Mouse (Mus musculus): Measurements from ENCODE around the gene Zfp324. TPM values are rescaled to one million over a fixed set of nuclear protein-coding genes. Genes with fewer than 3 reads are reported as not detected.
"Not testable (repeated sequence)": the region's sequence is repeated elsewhere in the genome, so short reads cannot be mapped to it uniquely, and the experiment has no call there.

Gene Zfp324
- polyA plus RNA-seq (2015; fragmentation: Nextera tagmentation; extraction: Ambion mirVana) = 13.4 and 13.6 TPM in 2 replicates

DNA sequence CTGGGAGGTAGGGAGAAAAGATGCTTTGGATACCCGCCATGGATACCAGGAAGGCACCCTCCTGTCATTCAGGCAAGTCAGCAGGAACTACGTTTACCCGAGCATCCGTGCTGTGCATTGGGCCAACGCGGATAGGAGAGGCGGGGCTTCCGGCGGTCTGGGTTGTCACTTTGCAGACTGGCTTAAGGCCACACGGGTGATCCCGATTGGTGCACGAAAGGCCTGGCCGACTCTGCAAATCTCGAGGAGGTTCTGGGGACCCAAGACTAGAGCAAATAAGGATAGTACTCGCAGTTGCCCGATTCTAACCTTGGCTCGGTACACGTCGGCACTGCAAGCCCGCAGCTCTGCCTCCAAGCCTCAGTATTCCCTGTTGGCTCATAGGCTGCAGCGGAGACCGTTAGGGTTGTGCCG, at the start of gene Zfp324:
TSS of gene Zfp324 (plus strand) at position 161 of the 414 bp plus-strand sequence.
- H3K4me3 ChIP-seq = peak within 1 kb of the TSS; percentile 79
- peak within 1 kb of the TSS; percentile 88 for H3K9ac ChIP-seq
- H3K36me3 ChIP-seq = peaks cover 20% of the 10 kb centered on the region
- peak within 1 kb of the TSS; percentile 94 for H3K27ac ChIP-seq (replicated peaks)
- H3K27me3 ChIP-seq = no peaks in the 10 kb centered on the region
- peak within 1 kb of the TSS; percentile 88 for H3K4me2 ChIP-seq
- peaks cover 29% of the 10 kb centered on the region for H3K4me1 ChIP-seq (replicated peaks)
- H3K9me3 ChIP-seq = no peaks in the 10 kb centered on the region
- ATAC-seq (ENCODE audit: low FRiP score, low read depth) = peak; percentile 93
- WGBS = 0% methylated on average over 23 of the region's 23 CpGs

DNA sequence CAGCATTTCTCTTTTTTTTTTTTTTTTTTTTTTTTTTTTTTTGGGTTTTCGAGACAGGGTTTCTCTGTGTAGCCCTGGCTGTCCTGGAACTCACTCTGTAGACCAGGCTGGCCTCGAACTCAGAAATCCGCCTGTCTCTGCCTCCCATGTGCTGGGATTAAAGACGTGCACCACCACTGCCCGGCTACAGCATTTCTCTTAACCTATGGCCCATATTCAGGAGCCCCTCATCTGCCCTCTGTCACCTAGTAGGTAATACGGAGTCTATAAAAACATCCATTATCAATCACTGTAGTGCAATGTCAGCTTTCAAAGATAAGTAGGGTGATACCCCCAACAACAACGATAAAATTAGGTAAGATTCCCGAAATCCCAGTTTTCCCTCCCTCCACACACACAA, 45.1 kb upstream of the Zfp324 start:
- Histone ChIP-seq H3K4me1 (replicated peaks) (peaks cover 10% of the 10 kb centered on the region), H3K36me3 (peaks cover 20% of the 10 kb centered on the region)
- not testable (repeated sequence) for ATAC-seq (ENCODE audit: low FRiP score, low read depth); H3K27me3 ChIP-seq; H3K9me3 ChIP-seq; H3K27ac ChIP-seq (replicated peaks); H3K4me3 ChIP-seq; H3K4me2 ChIP-seq; H3K9ac ChIP-seq
- WGBS = 90% methylated on average over 7 of the region's 8 CpGs

DNA sequence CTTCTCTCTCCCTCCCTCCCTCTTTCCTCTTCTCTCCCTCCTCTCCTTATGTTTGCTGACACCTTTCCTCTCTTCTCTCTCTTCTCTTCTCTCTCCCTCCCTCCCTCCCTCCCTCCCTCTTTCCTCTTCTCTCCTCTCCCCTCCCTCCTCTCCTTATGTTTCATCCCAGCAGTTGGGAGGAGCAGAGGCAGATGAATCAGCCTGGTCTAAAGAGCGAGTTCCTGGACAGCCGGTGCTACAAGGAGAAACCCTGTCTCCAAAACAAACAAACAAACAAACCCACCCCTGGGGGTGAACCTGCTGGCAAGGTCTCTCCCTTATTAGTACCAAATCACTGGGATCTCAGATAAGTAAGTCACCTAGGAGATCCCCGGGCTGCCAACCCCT, 44.3 kb upstream of the Zfp324 start:
- no peak; the same call in 1 of the 2 replicates for ATAC-seq (ENCODE audit: low FRiP score, low read depth)
- WGBS = 2% methylated on average over 3 of the region's 3 CpGs

DNA sequence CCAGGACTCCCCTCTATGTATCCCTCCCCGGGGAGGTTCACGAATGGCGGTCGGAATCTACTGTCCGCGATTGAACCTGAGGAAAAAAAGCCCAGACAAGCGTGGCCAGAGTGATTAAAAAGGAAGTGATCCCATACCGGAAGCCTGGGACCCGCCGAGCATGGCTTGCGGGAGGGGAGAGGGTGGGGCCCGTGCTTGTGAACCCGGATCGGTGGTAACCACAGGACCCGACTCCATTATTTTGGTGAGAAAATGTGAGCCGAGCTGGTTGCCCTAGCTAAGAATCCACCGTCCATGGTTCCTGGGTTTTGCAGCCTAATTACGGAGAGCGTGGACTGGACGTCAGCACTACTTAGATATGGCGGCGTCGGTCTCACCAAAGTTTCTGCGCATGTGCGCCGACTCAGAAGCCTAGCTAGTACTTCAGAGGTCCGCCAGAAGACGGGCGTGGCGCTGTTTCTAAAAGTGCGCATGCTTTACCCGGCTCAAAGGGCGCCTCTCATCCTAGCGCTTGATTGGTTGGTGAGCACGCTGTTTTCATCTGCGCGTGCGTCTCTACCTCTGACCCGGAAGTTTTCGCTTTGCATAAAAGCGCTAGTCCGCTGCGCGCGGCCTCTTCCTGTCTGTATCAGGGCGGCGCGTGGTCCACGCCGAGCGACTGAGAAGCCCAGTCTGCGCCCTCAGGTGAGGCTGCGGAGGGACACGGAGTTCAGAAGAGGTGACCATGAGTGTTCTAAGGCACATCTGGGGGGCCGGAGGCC, 43.8 kb upstream of the Zfp324 start, which contains the start of gene Rps5:
TSS of gene Rps5 (plus strand) at position 586 of the 761 bp plus-strand sequence.
- H3K4me1 ChIP-seq (replicated peaks) = peaks cover 10% of the 10 kb centered on the region
- peaks cover 34% of the 10 kb centered on the region for H3K36me3 ChIP-seq
- H3K9ac ChIP-seq = peak within 1 kb of the TSS; percentile 86
- H3K27me3 ChIP-seq = peaks cover 12% of the 10 kb centered on the region; the same call in 1 of the 2 replicates
- H3K4me3 ChIP-seq = peak within 1 kb of the TSS; percentile 72
- peak; percentile 98 for ATAC-seq (ENCODE audit: low FRiP score, low read depth)
- peak within 1 kb of the TSS; percentile 95 for H3K27ac ChIP-seq (replicated peaks)
- peak within 1 kb of the TSS; percentile 91 for H3K4me2 ChIP-seq
- no peaks in the 10 kb centered on the region for H3K9me3 ChIP-seq
- WGBS = under 1% methylated on average over 55 of the region's 55 CpGs

More for the DNA sequence above, 44.3 kb upstream of the Zfp324 start:
- Histone ChIP-seq H3K9ac (peak overlapping the region; percentile 86), H3K9me3 (no peaks in the 10 kb centered on the region), H3K36me3 (peaks cover 29% of the 10 kb centered on the region), H3K27ac (replicated peaks) (peak overlapping the region; percentile 95), H3K4me2 (peak overlapping the region; percentile 91), H3K4me3 (peak overlapping the region; percentile 72), H3K4me1 (replicated peaks) (peaks cover 10% of the 10 kb centered on the region), H3K27me3 (peaks cover 7% of the 10 kb centered on the region; the same call in 1 of the 2 replicates)

DNA sequence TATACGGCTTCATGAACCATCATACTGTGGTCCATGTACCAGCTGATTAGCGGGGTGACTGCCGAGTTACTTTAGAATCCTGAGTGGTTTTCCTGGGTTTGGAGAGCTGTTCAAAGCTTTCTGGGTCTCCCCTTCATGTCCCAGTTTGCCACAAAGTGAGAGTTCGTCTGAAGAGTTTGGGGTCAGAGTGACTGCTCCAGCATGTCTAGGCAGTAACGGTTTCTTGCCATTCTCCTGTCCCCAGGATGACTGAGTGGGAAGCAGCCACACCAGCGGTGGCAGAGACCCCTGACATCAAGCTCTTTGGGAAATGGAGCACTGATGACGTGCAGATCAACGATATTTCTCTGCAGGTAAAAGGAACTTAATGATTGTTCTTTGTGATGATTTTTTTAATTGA, 42.9 kb upstream of the Zfp324 start:
- Histone ChIP-seq H3K9ac (peak overlapping the region; percentile 75), H3K27ac (replicated peaks) (no peak overlapping the region), H3K4me3 (peak overlapping the region; percentile 72), H3K36me3 (peaks cover 37% of the 10 kb centered on the region), H3K9me3 (no peaks in the 10 kb centered on the region), H3K4me1 (replicated peaks) (peaks cover 12% of the 10 kb centered on the region), H3K27me3 (peaks cover 20% of the 10 kb centered on the region), H3K4me2 (peak overlapping the region; percentile 81)
- 3% methylated on average over 8 of the region's 8 CpGs for WGBS
- no peak for ATAC-seq (ENCODE audit: low FRiP score, low read depth)

DNA sequence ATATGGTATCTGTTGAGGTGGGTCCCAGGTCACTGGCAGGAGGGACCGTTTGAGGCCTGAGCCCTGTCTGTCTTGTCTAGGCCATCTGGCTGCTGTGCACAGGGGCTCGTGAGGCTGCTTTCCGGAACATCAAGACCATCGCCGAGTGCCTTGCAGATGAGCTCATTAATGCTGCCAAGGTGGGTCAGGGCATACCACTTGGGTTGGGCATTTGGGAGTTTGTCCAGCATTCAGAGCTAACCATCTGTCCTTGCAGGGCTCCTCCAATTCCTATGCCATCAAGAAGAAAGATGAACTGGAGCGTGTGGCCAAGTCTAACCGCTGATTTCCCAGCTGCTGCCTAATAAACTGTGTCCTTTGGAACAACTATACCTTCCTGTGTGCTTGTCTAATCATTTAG, 39.3 kb upstream of the Zfp324 start:
- Histone ChIP-seq H3K9me3 (no peaks in the 10 kb centered on the region), H3K27me3 (peaks cover 21% of the 10 kb centered on the region), H3K4me3 (no peak overlapping the region), H3K36me3 (peaks cover 37% of the 10 kb centered on the region), H3K4me2 (no peak overlapping the region), H3K4me1 (replicated peaks) (peaks cover 17% of the 10 kb centered on the region), H3K9ac (no peak overlapping the region), H3K27ac (replicated peaks) (no peak overlapping the region)
- WGBS = 80% methylated on average over 7 of the region's 7 CpGs
- no peak for ATAC-seq (ENCODE audit: low FRiP score, low read depth)

DNA sequence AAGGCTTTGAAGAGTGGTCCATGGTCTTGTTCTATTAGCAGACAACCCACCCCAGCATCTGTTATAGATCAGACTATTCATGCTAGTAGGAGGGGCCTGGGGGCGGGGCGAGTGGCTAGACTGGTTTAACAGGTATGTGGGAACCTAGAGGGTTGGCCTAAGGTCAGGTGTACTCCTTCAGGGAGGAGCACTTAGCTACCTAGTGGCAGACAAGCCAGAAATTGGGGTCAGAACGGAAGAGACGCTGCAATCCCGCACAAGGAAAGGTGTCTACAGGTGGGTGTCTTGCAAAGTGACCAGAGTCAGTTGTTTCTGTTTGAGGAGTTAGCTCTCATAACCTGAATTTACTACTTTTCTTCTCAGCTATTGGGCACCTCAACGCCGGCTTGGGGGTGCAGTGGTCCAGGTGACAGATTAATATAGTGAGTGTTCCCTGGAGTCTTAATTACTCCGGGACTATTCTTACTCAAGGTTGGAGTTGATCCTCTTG, 38.4 kb upstream of the Zfp324 start, which contains the start of gene Rnf225:
TSS of gene Rnf225 (plus strand) at position 226 of the 490 bp plus-strand sequence.
- no peak within 1 kb of the TSS for H3K27ac ChIP-seq (replicated peaks)
- H3K9me3 ChIP-seq = no peaks in the 10 kb centered on the region
- H3K4me1 ChIP-seq (replicated peaks) = peaks cover 17% of the 10 kb centered on the region
- H3K4me3 ChIP-seq = peak within 1 kb of the TSS; percentile 27
- H3K36me3 ChIP-seq = peaks cover 37% of the 10 kb centered on the region
- WGBS = 29% methylated on average over 8 of the region's 8 CpGs
- H3K4me2 ChIP-seq = peak within 1 kb of the TSS; percentile 57
- H3K27me3 ChIP-seq = peaks cover 21% of the 10 kb centered on the region
- no peak for ATAC-seq (ENCODE audit: low FRiP score, low read depth)
- H3K9ac ChIP-seq = peak within 1 kb of the TSS; percentile 31

DNA sequence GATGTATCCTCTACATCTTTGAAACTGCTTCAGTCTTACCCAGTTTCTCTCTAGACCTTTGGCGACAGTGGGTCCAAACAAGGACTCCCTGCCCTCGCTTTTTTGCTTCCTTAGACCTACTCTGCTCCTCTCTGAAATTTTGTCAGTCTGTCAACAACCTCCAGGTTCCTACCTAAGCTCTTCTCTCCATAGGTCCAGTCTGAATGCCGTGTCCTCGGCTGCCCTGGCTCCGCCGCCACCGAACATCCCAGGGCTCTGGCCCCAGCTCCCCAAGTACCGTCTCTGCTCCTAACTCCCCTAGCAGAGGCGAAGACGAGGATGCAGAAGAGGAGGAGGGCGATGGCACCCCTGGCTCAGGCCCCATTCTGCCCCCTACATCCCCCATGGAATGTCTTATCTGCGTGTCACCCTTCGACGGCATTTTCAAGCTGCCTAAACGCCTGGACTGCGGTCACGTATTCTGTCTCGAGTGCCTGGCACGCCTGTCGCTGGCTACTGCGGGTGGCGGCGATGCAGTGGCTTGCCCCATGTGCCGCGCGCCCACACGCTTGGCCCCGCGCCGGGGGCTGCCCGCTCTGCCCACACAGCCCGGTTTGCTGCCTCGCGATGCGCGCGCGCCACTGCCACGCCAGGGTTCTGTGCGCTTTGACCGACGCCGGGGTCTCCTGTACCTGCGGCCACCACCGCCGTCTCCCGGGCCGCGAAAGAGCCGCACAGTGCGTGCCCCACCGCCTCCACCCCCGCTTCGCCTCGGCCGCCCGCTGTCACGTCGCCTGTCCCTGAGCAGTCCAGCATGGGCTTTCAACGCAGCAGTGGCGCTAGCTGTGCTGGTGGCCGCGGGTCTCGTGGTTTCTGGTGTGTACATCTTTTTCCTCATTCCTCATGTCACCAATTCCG, 37.7 kb upstream of the Zfp324 start:
- Histone ChIP-seq H3K9ac (peak overlapping the region; percentile 31), H3K27me3 (peaks cover 21% of the 10 kb centered on the region), H3K4me3 (peak overlapping the region; percentile 27), H3K9me3 (no peaks in the 10 kb centered on the region), H3K4me2 (peak overlapping the region; percentile 57), H3K4me1 (replicated peaks) (peaks cover 13% of the 10 kb centered on the region), H3K36me3 (peaks cover 37% of the 10 kb centered on the region), H3K27ac (replicated peaks) (no peak overlapping the region)
- ATAC-seq (ENCODE audit: low FRiP score, low read depth) = peak; percentile 23; the same call in 1 of the 2 replicates
- WGBS = 4% methylated on average over 65 of the region's 65 CpGs

DNA sequence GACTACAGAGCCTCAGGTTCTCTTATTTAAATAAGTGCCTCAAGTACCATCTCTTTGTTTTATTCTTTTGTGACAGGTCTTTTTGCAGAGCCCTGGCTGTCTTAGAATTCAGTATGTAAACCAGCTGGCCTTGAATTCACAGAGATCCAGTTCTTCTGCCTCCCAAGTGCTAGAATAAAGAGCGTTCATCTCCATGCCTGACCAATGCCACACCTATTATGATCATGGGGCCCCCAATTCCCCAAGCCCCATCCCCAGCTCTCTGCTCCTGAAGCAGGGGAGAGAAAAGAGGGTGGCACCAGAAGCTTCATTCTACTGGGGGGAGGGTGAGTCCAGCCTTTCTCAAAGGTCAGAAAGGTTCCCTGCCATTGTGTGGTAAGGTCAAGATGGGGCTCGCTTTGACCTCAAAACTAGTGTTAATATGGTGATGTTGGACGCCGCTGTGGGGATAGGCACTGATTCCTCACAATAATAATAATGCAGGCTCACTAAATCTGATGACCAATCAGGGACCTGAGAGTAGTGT, 32.0 kb upstream of the Zfp324 start:
- Histone ChIP-seq H3K4me1 (replicated peaks) (no peaks in the 10 kb centered on the region), H3K9me3 (no peaks in the 10 kb centered on the region), H3K9ac (no peak overlapping the region), H3K27ac (replicated peaks) (no peak overlapping the region), H3K27me3 (no peaks in the 10 kb centered on the region), H3K4me2 (no peak overlapping the region), H3K4me3 (no peak overlapping the region), H3K36me3 (no peaks in the 10 kb centered on the region)
- 44% methylated on average over 4 of the region's 4 CpGs for WGBS
- no peak for ATAC-seq (ENCODE audit: low FRiP score, low read depth)

DNA sequence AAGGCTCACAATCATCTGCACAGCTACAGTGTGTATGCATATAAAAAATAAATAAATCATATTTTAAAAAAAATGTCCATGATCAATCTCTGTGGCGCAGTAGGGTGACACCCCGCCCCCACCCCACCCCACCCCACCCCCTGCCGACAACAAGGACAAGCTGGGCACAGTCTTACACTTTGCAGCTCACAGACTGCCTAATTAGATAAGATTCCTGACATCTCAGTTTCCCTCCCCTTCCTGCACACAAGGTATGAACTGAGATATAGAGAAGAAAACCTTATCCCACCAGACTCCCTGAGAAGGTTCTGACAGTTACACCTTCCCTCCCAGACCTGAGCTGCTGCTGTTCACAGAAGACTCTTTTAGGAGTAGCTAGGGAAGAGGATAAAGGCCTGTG, 30.8 kb upstream of the Zfp324 start:
- Histone ChIP-seq H3K9ac (no peak overlapping the region), H3K9me3 (no peaks in the 10 kb centered on the region), H3K4me2 (no peak overlapping the region), H3K36me3 (no peaks in the 10 kb centered on the region), H3K27me3 (no peaks in the 10 kb centered on the region), H3K27ac (replicated peaks) (no peak overlapping the region), H3K4me3 (no peak overlapping the region), H3K4me1 (replicated peaks) (no peaks in the 10 kb centered on the region)
- 77% methylated on average over 3 of the region's 3 CpGs for WGBS
- no peak for ATAC-seq (ENCODE audit: low FRiP score, low read depth)

DNA sequence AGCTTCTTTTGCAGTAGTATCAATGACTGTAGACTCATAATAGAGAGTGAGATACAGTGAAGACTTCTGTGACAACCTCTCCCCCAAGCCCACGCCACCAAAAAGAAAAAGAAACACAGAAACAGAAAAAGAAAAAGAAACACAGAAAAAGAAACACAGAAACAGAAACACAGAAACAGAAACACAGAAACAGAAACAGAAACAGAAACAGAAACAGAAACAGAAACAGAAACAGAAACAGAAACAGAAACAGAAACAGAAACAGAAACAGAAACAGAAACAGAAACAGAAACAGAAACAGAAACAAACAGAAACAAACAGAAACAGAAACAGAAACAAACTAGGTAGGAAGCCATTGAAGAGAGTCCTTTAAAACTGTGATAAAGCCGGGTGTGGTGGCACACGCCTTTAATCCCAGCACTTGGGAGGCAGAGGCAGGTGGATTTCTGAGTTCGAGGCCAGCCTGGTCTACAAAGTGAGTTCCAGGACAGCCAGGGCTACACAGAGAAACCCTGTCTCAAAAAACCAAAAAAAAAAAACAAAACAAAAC, 28.3 kb upstream of the Zfp324 start:
- H3K4me1 ChIP-seq (replicated peaks); H3K9ac ChIP-seq; H3K9me3 ChIP-seq; H3K4me3 ChIP-seq; H3K27me3 ChIP-seq; H3K36me3 ChIP-seq; H3K4me2 ChIP-seq; H3K27ac ChIP-seq (replicated peaks); ATAC-seq (ENCODE audit: low FRiP score, low read depth): not testable (repeated sequence)
- WGBS = 89% methylated on average over 4 of the region's 4 CpGs
